In genomic region chr2:20037671-20038070, GRCm38 (mm10) we compare ENCODE assay signal across 24 mouse cellular contexts.
DNase-seq lines count a peak whose midpoint lies in the region; ATAC-seq lines count a peak whose summit lies in the region.
"Had no signal": no experiment of that assay in that cellular context is flagged by ENCODE, and none has a peak within 500 bp of the region (broad histone marks: within the 10 kb centered on the region; RNA-seq: fewer than 3 reads in every experiment).

No protein-coding gene starts in this region.

- no peaks in the 10 kb centered on the region for H3K4me1 ChIP-seq in midbrain, embryonic 16.5 days (ENCODE audit: control insufficient read depth, insufficient read depth, low read length)
- H3K4me1 ChIP-seq: forebrain, embryonic 10.5 days; forebrain, embryonic 13.5 days; heart, embryonic 10.5 days; heart, embryonic 13.5 days; hindbrain, embryonic 12.5 days; hindbrain, embryonic 15.5 days had no signal

- no peak overlapping the region for H3K4me2 ChIP-seq in midbrain, embryonic 16.5 days (ENCODE audit: low read length)
- H3K4me2 ChIP-seq: forebrain, embryonic 13.5 days; heart, embryonic 13.5 days; hindbrain, embryonic 12.5 days; hindbrain, embryonic 15.5 days had no signal

- no peaks in the 10 kb centered on the region for H3K9me3 ChIP-seq in midbrain, embryonic 16.5 days (replicated peaks; ENCODE audit: control insufficient read depth, low read length, poor library complexity, severe bottlenecking)
- H3K9me3 ChIP-seq: forebrain, embryonic 10.5 days; forebrain, embryonic 13.5 days; heart, embryonic 10.5 days; heart, embryonic 13.5 days; hindbrain, embryonic 12.5 days; hindbrain, embryonic 15.5 days had no signal

- H3K36me3 ChIP-seq in midbrain, embryonic 16.5 days (ENCODE audit: control insufficient read depth, insufficient read depth, low read length): no peaks in the 10 kb centered on the region
- H3K36me3 ChIP-seq: forebrain, embryonic 10.5 days; heart, embryonic 10.5 days; heart, embryonic 13.5 days; hindbrain, embryonic 12.5 days; hindbrain, embryonic 15.5 days had no signal

- H3K4me3 ChIP-seq in midbrain, embryonic 16.5 days (ENCODE audit: low read depth, low read length): no peak overlapping the region
- H3K4me3 ChIP-seq: forebrain, embryonic 10.5 days; forebrain, embryonic 13.5 days; heart, adult 2 months; heart, embryonic 10.5 days; heart, embryonic 13.5 days; hindbrain, embryonic 12.5 days; hindbrain, embryonic 15.5 days had no signal

- DNase-seq in layer of hippocampus, adult 18-20 months (ENCODE audit: low spot score in 2 of 2): peak; percentile 38 to 53
- DNase-seq in layer of hippocampus, postnatal 25 days (ENCODE audit: extremely low spot score in 1 of 2, low spot score in 1 of 2): no peak
- DNase-seq in brain, adult 2 months (ENCODE audit: low read depth, low spot score): peak; percentile 71
- peak; percentile 28 to 49 for DNase-seq in layer of hippocampus, adult 8-10 months (ENCODE audit: low spot score in 2 of 2)
- peak; percentile 8 to 20 for DNase-seq in layer of hippocampus, postnatal 36 days
- DNase-seq in heart, adult 18-20 months: no peak
- DNase-seq: adrenal gland, adult 2 months; adrenal gland, postnatal 14 days; cerebellum, adult 11-12 months; cerebellum, adult 8-10 months; cerebellum, postnatal 36 days; embryo, embryonic 11 days; gastrocnemius, postnatal 25 days; heart, adult 2 months; heart, postnatal 14 days had no signal

- 88% methylated on average over 4 of the region's 4 CpGs for WGBS in midbrain, embryonic 16.5 days

- no peak overlapping the region for H3K27ac ChIP-seq in midbrain, embryonic 16.5 days (ENCODE audit: low read length)
- H3K27ac ChIP-seq: forebrain, embryonic 10.5 days; forebrain, embryonic 13.5 days; heart, adult 2 months; heart, embryonic 10.5 days; heart, embryonic 13.5 days; hindbrain, embryonic 12.5 days; hindbrain, embryonic 15.5 days had no signal

- no peak for ATAC-seq in midbrain, embryonic 16.5 days
- ATAC-seq: CD4-positive, CD25-positive, alpha-beta regulatory T cell, adult 4 months; forebrain, embryonic 13.5 days; forebrain, embryonic 16.5 days had no signal

- H3K9ac ChIP-seq in midbrain, embryonic 16.5 days (ENCODE audit: low read depth, low read length): no peak overlapping the region
- H3K9ac ChIP-seq: forebrain, embryonic 13.5 days; heart, embryonic 13.5 days; hindbrain, embryonic 12.5 days; hindbrain, embryonic 15.5 days had no signal

- no peaks in the 10 kb centered on the region for H3K27me3 ChIP-seq in midbrain, embryonic 16.5 days (ENCODE audit: control insufficient read depth, insufficient read depth, low read depth, low read length)
- H3K27me3 ChIP-seq: forebrain, embryonic 13.5 days; heart, embryonic 13.5 days; hindbrain, embryonic 12.5 days; hindbrain, embryonic 15.5 days had no signal

Comparison
In these comparisons a context has a peak if more than half of its experiments do, and no peak if none do; other contexts are left out.
1. DNase-seq: peak in layer of hippocampus, adult 18-20 months (2 of 2), brain, adult 2 months (single experiment), layer of hippocampus, adult 8-10 months (2 of 2) and layer of hippocampus, postnatal 36 days (2 of 2); none in layer of hippocampus, postnatal 25 days (0 of 2) and heart, adult 18-20 months (0 of 2).